Mouse (Mus musculus) adrenal gland, adult 8-10 months (tissue): ENCODE data around the gene Barhl1. TPM values are rescaled to one million over a fixed set of nuclear protein-coding genes. Genes with fewer than 3 reads are reported as not detected.

Source experiments
- DNase-seq: peaks from one replicate; pipeline ENCODE4 v3.0.0; 2022
- total RNA-seq, 4 experiments: library from RNA; stranded (reverse); gene quantifications; 2 replicates each; pipeline ENCODE4 v1.2.4; 2022

Gene Barhl1
- total RNA-seq, 4 experiments from 2014 or later, result not detected

DNA sequence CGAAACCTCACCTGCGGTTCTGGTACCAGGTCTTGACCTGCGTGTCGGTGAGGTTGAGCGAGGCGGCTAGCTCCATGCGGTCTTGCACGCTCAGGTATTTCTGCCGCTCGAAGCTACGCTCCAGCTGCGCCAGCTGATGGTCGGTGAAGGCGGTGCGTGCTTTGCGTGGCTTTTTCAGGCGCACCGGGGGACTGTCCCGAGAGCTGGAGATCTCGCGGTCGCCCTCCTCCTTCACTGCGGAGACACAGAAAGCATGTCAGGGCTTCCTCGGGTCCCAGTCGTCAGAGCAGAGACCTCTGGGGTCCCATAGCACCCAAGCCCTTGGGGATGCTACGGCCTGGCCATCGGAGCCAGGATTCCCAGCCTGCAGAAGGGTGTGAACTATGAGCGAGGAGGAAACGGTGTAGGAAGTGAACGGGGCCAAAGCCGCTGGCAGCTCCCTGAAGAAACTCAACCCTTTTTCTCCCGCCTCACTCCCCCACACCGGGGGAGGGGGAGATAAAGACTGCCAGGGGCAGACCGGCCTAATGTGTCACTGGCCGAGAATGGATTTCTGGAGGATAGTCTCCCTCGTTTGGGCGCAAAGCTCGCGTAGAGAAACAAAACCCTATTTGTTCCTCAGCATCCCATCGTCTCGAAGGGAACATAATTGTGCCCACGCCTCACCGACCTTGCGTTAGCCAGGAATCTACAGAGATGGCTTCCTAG, 5.0 kb downstream of the Barhl1 start:
- DNase-seq, result no peak

DNA sequence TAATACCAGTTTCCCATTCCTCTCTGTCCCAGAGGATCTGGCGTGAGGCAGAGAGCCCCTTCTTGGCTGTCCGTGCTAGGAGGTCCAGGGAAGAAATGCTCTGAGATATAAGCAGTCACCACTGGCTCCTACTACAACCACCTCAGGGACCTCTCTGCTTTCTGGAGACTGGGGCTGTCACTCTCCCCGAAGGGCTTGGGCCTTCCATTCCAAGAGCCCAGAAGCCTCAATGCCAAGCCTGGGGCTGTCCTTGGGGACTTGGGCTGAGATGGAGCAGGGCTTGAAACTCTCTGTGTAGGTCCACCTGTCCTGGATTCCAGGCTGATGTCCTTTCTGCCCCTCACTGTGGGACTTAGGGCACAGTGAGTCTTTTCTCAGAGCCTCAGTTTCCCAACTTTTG, 5.6 kb downstream of the Barhl1 start:
- no peak for DNase-seq

DNA sequence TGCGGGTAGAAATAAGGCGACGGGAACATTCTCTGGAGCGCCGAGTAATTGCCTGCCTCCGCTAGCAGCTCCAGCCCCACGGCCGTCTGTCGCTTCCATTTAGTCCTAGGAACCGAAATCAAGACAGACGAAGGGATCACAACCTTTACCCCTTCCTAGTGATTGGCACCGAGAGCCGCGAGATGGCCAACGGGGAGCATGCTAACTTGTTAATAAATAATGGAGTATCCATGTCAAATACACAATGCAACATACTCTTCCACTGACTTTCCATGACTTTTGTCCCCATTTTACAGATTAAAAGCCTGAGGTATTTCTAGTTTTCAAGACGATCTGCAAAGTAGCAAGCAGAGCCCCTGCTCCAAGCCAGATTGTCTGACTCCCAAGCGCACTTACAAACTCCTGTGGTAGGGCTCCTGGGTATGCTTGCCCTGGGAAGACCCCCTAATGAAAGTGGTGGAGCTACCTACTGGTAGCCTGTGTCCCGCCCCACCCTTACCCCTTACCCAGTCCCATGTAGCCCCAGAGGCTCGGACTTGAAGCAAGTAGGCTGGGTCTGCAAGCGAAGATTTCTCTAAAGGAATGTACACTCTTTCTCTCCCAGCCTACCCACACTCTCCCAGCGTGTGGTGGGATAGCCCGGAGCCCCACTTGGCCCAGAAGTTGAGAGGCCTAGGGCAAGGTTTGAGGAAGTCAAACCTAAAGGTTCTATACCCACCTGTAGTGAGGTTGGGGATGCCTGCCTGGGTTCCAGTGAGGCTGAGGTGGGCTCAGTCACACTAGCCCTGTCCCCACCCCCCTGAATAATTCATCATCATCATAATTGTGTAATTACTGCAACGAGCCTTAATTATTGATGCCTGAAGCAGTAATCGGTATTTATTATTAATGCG, 6.4 kb downstream of the Barhl1 start:
- DNase-seq, result no peak

DNA sequence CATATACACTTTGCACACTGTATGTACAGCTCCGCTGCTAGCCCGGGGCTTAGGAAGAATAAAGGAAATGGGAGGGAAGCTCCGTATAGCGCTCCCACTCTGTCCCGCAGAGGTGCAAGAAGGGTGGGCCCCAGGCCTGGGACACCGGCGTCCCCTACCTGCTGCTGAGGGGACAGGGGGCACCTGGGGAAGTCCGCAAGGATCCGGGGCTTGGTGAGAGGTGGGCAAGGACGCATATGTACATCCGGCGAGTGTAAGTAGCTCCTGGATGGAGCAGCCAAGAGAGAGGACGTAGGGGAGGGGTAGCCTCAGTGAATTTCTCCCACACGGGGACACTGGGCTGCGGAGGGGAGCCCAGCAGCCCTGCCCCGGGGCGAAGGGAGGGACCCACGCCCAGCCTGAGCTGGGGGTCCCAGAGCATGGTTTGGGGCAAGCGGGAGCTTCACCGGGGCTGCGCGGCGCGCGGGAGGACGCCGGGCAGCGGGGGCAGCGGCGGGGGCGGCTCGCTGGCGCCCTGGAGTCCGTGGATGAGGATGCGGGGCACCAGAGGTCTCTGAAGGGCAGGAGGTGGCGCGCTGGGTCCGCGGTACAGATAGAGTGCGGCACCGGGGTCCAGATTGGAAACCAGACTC, 7.2 kb downstream of the Barhl1 start:
- DNase-seq, result no peak

DNA sequence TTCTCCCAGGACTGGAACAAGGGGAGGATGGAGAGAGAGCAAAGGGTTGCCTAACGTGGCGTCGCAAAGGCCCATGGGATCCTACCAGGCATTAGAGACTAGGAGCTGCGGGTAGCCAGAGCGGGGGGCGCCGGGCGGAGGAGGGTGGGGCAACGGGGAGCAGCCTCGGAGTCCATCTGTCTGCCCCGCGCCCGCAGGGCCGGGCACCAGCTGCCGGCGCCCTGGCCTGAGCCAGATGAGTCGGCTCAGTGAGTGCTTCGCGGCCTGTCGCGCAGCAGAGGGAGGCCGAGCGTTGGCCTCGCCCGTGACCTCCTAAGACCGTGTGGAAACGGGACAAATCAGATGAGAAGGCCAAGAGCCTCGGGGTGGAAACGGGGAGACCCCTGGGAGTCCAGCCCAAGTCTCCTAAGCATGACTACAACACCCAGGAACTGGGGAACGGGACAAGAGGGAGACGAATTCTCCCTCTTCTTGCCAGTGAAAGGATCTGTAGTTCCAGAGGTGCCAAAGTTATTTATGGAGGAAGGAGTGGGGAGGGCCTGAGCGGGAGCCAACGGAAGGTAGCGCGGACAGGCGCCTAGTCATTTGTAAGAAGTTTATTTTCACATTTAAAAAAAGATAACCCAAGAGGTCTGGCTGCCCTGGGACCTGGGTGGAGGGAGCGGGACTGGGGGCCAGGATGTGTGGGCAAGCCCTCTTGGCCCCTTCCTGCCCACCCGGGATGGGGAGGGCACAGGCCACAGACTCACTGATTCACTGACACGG, 7.9 kb downstream of the Barhl1 start:
- DNase-seq, result peak; percentile 46

DNA sequence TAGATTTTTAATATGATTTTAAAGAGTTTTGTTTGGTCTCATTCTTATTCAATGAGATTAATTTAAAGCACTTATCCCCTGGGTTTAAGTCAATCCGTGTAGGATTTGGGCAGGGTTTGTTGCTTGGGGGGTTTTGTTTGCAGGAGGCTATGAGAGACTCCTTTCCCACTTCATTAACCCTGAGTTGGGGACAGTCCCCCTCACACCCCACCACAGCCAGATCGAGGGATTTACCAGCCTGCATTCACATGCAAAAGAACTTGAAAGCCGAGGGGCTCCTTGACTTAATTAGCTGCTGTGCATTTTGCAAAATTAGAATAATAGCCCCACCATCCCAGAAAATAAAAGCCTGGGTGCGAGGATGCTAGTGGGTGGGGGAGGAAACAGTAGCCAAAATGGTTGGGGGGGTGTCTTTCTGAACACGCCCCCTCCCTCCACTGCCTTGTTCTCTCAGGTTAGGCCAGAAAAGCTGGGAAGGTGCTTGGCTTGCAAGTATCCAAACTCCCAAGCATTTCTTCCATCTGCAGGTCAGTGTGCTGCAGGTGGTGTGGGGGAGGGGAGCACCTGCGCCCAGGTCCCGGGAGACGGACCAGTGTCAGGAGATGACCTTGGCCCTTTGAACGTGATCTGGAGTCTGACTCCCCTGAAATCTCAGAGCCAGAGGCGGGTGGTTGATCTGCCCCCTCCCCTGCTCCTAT, 8.6 kb downstream of the Barhl1 start:
- no peak for DNase-seq

DNA sequence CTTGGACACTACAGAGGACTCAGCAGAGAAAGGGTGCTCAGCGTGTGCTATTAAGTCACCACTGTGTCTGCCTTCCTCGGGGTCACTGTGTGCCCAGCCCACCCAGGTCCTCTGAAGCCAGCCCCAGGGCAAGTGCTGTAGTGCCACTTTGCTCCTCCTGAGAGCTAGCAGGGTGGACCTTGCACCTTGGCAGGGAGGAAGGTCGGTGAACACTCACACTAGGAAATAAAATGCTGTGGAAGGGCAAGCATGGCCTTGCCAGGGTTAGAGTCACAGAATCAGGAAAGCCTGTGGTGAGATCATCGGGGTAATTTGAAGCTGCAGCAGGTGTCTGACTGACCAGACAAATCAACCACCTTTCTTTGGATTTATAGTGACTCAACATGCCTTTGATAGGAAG, 10.9 kb downstream of the Barhl1 start:
- DNase-seq, result peak; percentile 67

DNA sequence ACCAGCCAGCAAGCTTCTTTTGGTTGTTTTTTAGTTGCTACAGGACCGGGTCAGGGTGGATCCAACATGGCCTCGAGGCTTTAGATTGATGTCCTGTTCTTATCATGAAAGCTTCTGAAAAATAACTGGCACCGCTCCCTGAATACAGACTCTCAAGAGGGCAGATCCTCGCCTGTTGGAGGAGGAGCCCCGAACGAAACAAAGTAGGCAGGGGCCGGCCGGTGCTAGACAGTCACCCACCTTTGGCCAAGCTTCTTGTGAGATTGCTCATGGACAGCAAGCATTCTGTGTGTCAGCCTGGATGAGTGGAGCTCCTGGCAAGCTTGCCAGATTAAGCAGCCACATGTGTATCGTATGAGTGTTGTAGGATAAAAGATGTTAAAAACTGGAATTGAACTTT, 11.7 kb downstream of the Barhl1 start:
- DNase-seq, result peak; percentile 55

DNA sequence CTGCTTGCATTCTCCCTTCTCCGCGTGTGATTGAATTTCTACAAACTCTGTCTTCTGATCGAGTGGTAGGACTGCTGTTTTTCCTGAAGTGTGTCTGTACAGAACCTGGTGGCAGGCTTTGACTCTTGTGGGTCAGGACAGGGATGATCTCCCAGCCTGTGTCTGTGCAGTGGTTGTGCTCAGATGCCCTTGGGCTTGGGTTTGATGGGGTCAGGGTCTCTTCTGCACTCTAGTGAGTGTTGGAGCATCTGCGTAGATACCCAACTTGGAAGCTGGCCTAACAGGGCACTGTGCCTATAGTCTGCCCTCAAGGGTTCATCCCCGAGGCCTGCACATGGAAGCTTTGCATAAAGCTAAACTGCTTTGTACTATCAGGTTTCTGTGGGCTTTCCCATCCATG, 12.6 kb downstream of the Barhl1 start:
- DNase-seq, result no peak

DNA sequence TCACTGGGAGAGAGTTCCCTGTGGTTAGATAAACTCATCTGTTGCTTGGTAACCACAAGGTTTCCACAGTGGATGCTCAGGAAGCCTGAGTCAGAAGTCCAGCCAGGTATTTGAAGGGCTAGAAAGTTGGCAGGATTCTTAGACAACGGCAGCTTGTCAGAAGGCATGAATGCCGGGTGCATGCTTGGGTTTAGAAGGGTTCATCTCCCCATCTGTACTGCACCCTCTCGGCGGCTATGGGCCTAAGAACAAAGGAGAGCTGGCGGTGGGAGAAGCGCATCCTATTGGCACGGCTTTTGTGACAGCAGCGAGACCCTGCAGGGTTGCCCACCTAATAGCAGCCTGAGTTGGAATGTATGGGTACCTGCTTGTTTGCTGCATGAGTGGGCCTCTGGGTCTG, 14.2 kb downstream of the Barhl1 start:
- no peak for DNase-seq

DNA sequence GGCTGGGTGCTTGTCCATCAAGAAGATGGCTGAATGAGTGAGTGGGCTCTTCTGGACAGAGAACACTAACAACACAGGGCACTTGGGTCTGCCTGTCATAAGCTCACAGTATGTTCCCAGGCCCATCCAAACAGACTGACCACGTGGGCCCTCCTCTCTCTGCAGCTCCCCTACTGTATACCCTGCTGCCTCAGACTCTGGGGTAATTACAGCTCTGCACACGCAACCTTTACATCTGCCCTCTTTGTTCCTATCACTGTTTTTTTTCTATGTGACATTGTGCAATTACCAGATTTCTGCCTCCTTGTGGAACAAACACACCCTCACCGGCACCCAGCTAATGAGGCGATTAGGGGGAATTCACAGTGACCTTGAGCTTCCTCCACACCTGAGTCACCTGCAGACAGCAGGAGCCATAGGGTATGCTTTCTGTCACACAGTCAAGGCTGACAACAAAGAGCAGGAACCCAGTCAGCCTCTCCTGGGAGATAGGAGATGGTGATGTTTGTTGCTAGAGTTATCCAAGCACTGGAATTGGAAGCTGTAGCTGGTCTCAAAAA, 19.0 kb downstream of the Barhl1 start:
- no peak for DNase-seq

DNA sequence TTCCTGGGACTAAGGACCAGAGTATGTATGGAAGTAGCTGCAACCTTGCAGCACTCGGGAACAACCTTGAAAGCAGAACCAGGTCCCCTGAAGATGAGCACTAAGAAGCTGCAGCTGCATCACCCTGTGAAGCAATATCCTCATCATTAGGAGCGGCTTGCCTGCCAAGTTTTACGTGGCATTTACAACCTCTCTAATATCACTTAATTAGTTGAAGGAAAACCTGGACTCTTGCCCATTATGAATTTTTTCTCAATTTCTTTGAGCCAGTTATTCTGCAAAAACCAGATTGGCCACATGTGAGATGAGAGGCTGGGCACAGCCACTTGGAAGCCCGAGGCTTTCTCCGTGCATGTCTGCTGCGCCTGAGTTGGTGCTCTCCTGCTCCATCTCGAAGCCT, 20.6 kb downstream of the Barhl1 start:
- no peak for DNase-seq

DNA sequence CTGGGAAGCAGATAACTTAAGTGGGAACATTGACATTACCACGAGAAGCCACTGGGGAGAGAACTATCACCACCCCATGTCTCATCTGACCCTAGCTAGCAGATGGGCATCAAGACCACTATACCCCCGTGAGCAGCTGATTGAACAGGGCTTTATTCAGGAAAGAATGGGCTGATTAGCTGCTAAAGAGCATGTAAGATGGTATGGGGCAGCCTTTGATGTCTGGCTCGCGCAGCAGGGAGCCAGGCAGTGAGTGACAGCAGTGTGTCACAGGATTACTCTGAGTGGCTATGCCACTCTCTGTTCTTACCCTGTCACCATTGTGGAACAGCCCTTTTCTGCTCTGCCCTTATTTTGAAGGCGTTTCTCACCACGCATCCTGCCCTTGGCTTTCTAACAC, 22.9 kb downstream of the Barhl1 start:
- DNase-seq, result no peak

DNA sequence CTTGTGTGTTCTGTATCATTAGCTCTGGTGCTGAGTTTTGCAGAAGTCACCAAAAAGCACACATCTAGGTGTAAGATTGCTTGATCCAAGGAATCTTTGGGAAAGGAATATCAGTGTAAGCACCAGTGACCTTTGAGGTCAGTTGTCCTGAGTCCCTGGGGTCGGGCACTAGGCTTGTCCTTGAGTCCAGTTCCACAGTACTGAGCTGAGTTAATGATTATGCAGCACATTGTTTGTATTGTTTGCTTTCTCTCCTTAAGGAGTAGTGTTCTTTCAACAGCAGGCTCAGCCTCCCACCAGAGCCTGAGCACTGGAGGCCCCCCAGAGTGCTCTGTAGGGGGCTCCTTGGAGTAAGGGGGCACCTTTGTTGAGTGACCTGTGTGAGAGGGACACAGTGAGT, 23.7 kb downstream of the Barhl1 start:
- DNase-seq, result no peak

DNA sequence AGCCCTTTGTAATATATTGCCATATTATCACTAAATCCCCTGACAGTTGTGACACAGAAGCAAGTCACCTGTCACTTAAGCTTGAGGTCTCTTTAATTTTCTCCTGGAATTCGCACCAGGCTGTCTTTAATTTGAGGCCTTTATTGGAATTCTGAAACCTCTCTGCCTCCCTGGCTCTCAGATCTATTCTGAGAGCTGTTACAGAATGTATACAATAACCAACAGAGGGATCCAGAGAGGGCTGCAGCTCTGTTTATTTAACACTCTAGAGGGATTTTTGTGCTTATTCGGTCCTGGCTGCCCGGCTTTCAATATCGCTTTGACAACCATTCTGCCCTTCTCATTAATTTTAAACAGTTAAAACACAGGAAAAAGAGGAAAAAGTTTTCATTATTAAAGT, 31.6 kb downstream of the Barhl1 start:
- no peak for DNase-seq

DNA sequence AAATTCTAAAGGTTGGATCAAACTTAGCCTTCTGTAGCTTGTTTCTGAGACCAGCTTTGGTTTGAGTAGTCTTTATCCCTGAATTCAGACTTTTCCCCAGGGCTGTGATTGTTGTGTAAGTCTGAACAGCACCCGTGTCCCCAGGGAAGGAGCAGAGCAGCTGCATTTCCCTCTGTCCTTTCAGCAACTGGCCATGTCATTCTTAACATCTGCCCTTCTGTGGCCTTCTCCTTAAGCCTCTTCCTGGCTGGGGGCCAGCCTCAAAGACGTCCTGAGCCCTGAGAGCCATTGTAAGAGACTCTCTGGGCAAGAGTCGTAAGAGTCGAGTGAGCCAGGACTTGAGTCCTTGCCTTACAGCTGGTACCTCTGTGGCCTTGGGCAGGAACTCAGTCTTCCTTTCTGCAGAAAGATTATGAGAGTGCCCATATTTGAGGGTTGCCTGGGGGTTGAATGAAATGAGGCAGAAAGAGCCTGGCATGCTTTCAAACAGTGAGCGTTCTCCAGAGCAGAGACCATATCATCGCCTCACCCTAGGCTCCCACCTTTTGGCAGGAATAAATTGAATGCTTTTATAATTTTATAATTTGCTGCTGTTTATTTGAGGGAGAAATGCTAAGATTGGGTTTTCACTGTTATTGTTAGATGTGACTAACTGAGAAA, 33.5 kb downstream of the Barhl1 start:
- no peak for DNase-seq

DNA sequence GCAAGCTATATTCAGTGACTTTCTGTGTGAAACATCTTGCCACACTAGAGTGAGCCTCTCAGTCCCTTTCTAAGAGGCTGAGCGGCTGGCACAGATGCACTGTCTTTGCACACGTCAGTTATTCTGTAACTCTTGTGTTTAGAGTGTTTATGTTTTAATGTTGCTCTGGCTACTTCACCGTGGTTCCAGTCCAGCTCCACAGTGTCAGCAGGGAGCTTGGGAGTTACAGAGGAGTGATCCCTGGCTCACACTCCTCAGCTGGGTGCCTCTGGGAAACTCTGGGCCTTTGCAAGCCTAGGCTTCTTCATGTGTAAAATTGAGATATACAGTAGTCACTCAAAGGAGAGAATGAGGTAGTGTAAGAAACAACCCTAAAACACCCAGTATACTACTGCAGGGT, 34.4 kb downstream of the Barhl1 start:
- no peak for DNase-seq

DNA sequence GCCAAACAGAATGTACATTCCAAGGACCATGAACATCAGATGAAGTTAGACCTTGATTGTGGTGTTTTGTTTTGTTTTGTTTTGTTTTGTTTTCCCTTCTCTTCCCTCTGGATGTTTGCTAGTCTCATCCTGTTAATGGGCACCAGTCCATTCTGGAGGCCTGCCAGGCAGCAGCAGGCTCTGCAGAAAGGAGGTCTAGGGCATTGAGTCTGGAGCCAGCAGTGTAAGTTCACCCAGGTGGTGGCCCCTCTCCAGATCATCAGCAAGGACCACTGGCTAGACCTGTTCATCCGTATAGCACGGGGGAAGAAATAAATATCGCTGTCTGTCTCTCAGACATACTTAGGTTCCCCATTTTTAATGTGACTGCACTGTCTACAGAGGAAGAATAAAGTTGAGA, 35.2 kb downstream of the Barhl1 start:
- DNase-seq, result no peak

DNA sequence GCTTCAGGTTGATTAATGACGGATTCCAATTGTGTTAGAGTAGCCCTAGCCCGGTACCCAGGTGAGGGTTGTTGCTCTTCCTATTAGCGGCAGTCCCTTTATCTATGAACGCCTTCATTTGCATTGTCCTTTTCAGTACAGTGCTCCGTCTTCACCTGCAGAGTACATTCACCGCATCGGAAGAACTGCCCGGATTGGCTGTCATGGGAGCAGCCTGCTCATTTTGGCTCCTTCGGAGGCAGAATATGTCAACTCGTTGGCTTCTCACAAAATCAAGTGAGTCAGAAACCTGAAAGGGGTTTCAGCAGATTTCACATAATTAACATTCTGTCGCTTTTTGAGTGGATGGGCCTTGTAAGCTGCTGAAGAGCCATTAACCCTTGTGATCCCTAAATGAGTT, 40.9 kb downstream of the Barhl1 start:
- DNase-seq, result no peak

DNA sequence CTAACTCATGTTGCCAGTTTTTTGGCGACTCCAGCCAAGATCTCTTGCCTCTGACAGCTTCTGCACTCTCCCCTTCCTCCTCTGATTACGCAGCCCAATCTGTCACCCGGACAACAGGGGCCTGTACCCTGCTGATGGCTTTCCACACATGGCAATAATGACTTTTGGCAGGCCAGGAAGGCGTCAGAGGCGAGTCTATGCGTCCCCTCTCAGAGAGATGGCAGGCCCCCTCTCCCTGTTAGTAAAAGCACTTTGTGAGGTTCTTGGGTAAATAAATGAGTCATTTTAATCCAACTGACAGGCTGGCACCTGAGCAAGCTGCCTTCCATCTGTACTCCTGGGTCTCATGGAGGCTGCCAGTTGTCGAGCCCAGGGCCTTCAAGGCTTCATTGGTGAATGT, 49.0 kb downstream of the Barhl1 start:
- DNase-seq, result no peak

DNA sequence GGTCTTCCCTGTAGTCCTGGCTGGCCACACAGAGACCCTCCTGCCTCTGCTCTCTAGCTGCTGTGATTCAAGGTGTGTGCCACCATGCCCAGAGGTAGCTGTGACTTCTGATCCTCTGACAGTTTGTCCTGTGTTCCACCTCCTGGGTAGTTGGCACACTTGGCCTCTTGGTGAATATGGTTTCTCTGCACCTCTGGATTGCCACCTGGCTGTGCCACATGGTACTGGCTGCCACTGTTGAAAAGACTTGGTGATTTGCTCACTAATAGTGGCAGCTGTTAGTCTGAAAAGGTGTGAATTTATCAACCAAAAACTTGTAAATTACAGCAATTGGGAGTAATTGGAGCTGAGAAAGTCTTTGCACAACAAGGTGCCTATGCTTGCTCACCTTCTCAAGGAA, 52.6 kb downstream of the Barhl1 start:
- no peak for DNase-seq
